Mouse (Mus musculus) heart, embryonic 12.5 days (tissue): ENCODE data around the gene Max. TPM values are rescaled to one million over a fixed set of nuclear protein-coding genes. Genes with fewer than 3 reads are reported as not detected.

ENCODE experiments used
- ATAC-seq: fragments of 200-750 bp; cut with Nextera tagmentation; 2 replicates; pipeline ENCODE4 v1.8.0; 2017; ENCODE audit warnings: moderate TSS enrichment, moderate library complexity; ENCODE audit not compliant: insufficient number of reproducible peaks, low FRiP score
- H3K27ac ChIP-seq: fragments of 300-500 bp; sonication (generic); 2 replicates; pipeline ENCODE4 v1.5.1; 2016; ENCODE audit warnings: mild to moderate bottlenecking, moderate library complexity; ENCODE audit not compliant: poor library complexity, severe bottlenecking
- H3K27me3 ChIP-seq: fragments of 300-500 bp; sonication (generic); replicated peaks from 2 replicates; pipeline ENCODE4 v1.6.1; 2016; ENCODE audit warnings: mild to moderate bottlenecking, moderate library complexity
- H3K36me3 ChIP-seq: fragments of 300-500 bp; sonication (generic); 2 replicates; pipeline ENCODE4 v1.6.1; 2016; ENCODE audit warnings: mild to moderate bottlenecking, moderate library complexity
- H3K4me1 ChIP-seq: fragments of 300-500 bp; sonication (generic); replicated peaks from 2 replicates; pipeline ENCODE4 v1.6.1; 2016; ENCODE audit warnings: mild to moderate bottlenecking
- H3K4me2 ChIP-seq: fragments of 300-500 bp; sonication (generic); 2 replicates; pipeline ENCODE4 v1.6.1; 2016; ENCODE audit warnings: mild to moderate bottlenecking, moderate library complexity
- H3K4me3 ChIP-seq: fragments of 300-500 bp; sonication (generic); 2 replicates; pipeline ENCODE4 v1.5.1; 2016; ENCODE audit warnings: mild to moderate bottlenecking
- H3K9ac ChIP-seq: fragments of 300-500 bp; sonication (generic); 2 replicates; pipeline ENCODE4 v1.6.1; 2016; ENCODE audit warnings: mild to moderate bottlenecking, moderate library complexity
- H3K9me3 ChIP-seq: fragments of 300-500 bp; sonication (generic); replicated peaks from 2 replicates; pipeline ENCODE4 v1.6.1; 2016; ENCODE audit warnings: mild to moderate bottlenecking, moderate library complexity
- WGBS: fragments of 180-500 bp; shearing (Covaris S2); methylation state at CpG from one replicate; pipeline ENCODE4 v1.1.7; 2016; 5-methylcytosine and 5-hydroxymethylcytosine counted together
- polyA plus RNA-seq: library from polyadenylated mRNA; unstranded; fragments of >200 nt; fragmentation: Nextera tagmentation; extraction: Ambion mirVana; gene quantifications from 2 replicates; pipeline ENCODE4 v1.2.1, GENCODE M21; 2016

Max gene
- polyA plus RNA-seq, 1 experiment from 2014 or later = 8.2 TPM

DNA sequence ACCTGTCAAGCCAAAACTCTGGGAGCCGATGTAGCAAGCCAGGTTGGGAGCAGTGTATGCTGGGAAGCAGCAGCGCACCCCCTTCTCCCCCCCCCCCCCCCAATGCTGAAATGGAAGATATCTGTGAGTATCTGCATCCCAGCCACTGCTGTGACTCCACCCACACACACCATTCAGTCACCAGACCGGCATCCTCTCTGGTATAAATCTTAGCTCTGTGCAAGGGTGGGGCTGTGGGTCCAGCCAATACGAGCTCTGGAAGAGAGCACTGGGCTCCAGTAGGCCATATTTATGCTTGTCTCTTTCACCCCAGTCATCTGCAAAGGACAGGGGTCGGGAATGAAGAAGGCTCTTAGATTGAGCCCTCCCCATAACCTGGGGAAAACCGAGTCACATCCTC, 41.6 kb downstream of the Max start:
- Histone ChIP-seq H3K4me3 (no peak overlapping the region), H3K27me3 (no peaks in the 10 kb centered on the region), H3K4me1 (no peaks in the 10 kb centered on the region), H3K36me3 (peaks cover 36% of the 10 kb centered on the region), H3K4me2 (no peak overlapping the region), H3K9me3 (no peaks in the 10 kb centered on the region), H3K27ac (no peak overlapping the region), H3K9ac (no peak overlapping the region)
- ATAC-seq = no peak
- 81% methylated on average over 6 of the region's 6 CpGs for WGBS

DNA sequence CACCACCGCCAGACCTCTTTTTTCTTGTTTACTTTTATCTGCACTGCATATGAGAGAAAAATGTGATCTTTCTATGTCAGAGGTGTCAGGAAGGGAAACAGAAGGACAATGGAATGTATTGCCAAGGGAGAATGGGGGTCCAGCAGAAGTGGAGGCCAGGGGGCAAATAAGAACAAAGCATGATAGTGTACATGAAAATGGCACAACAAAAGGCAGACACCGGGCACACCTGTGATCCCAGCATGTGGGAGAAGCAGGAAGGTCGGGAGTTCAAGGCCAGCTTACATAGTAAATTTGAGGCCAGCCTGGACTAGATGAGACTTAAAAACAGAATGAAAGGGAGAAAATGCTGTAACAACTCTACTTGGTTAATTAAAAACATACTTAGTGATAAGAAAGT, 43.1 kb downstream of the Max start:
- Histone ChIP-seq H3K4me2 (no peak overlapping the region), H3K27me3 (no peaks in the 10 kb centered on the region), H3K4me1 (no peaks in the 10 kb centered on the region), H3K9me3 (no peaks in the 10 kb centered on the region), H3K9ac (no peak overlapping the region), H3K27ac (no peak overlapping the region), H3K36me3 (peaks cover 43% of the 10 kb centered on the region), H3K4me3 (no peak overlapping the region)
- ATAC-seq = no peak
- WGBS = 72% methylated on average over 3 of the region's 3 CpGs

DNA sequence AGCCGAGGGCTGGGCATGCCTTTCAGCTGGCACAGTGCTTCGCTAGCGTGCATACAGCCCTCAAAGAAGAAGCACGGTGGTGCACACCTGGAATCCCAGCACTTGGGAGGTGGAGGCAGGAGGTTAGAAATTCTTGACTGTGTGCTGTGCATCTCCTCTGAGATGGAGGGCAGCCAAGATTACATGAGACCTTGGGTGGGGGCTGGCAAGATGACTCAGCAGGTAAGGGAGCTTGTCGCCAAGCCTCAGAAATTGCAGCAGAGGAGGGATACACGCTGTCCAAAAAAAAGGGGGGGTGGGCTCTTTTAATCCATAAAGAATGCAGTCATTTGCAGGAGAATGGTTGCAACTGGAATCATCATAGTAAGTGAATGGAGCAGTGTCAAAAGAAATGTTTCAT, 43.9 kb downstream of the Max start:
- Histone ChIP-seq H3K4me1 (no peaks in the 10 kb centered on the region), H3K4me3 (no peak overlapping the region), H3K27ac (no peak overlapping the region), H3K9me3 (no peaks in the 10 kb centered on the region), H3K4me2 (no peak overlapping the region), H3K27me3 (no peaks in the 10 kb centered on the region), H3K9ac (no peak overlapping the region), H3K36me3 (peaks cover 46% of the 10 kb centered on the region)
- WGBS = 89% methylated on average over 6 of the region's 6 CpGs
- no peak for ATAC-seq

DNA sequence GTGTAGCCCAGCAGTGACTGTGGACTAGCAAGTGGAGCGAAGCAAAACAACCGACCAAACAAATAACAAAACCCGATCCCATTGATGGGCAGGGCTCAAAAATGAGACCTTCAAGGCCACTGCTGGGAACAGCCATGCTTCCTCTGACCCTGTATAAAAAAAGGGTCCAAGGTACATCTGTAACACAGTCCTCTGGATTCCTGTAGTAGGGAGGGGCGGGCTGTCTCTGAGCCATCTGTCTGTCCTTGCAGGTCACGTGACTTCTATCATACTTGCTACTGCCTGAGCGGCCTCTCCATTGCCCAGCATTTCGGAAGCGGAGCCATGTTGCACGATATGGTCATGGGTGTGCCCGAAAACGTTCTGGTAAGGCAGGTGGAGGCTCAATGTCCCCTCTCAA, 45.8 kb downstream of the Max start:
- H3K9ac ChIP-seq = no peak overlapping the region
- 0 out of 2 replicates have a peak, but pooled peaks cover 4% of the 10 kb centered on the region for H3K4me1 ChIP-seq
- no peak overlapping the region for H3K4me3 ChIP-seq
- peaks cover 42% of the 10 kb centered on the region for H3K36me3 ChIP-seq
- ATAC-seq = no peak
- no peak overlapping the region for H3K27ac ChIP-seq
- H3K27me3 ChIP-seq = no peaks in the 10 kb centered on the region
- WGBS = 91% methylated on average over 11 of the region's 11 CpGs
- no peak overlapping the region for H3K4me2 ChIP-seq
- no peaks in the 10 kb centered on the region for H3K9me3 ChIP-seq

DNA sequence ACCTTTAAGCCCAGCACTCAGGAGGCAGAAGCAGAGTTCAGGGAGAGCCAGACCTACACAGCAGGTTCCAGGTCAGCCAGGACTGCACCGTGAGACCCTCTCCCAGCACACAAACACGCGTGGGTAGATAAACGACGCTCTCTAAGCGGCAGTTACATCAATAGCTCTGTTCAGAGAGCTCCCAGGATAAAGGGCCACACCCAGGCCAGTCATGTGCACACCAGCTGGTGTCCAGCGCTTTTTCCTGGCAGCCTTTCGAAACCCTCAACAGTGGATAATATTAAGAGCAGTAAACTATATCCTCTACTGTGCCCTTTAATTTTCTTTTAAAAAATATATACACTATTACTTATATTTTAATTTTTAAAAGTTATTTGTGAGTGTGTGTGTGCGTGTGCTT, 49.8 kb downstream of the Max start:
- Histone ChIP-seq H3K36me3 (peaks cover 39% of the 10 kb centered on the region), H3K9me3 (no peaks in the 10 kb centered on the region), H3K4me2 (no peak overlapping the region), H3K4me3 (no peak overlapping the region), H3K27ac (no peak overlapping the region), H3K27me3 (no peaks in the 10 kb centered on the region), H3K4me1 (peaks cover 11% of the 10 kb centered on the region; the same call in 1 of the 2 replicates), H3K9ac (no peak overlapping the region)
- no peak for ATAC-seq
- WGBS = 60% methylated on average over 9 of the region's 9 CpGs

DNA sequence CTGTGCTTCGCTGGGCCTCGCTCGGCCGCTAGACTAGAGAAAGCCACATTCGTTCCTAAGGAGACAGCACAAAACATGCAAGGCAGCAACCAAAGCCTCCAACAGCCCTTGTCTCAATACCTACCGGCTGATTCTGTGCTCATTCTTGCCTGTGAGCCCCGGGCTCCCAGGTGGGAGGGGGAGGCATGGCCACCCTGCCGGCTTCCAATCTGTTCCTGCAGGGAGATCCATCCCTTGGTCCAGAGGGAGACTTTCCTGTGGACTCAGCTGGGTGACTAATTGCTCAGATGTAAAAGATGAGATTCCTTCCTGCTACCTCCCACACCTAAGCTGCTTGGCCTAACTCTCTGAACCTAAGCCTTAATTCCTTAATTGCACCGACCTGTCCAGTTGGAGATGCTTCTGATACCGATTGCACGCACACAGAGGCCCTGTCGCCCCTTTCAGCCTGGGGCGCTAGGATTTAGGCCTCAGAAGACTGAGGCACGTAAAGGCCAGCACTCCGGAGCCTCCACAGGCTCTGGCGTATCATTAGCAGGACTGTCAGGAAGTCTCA, 50.8 kb downstream of the Max start:
- peaks cover 36% of the 10 kb centered on the region for H3K36me3 ChIP-seq

DNA sequence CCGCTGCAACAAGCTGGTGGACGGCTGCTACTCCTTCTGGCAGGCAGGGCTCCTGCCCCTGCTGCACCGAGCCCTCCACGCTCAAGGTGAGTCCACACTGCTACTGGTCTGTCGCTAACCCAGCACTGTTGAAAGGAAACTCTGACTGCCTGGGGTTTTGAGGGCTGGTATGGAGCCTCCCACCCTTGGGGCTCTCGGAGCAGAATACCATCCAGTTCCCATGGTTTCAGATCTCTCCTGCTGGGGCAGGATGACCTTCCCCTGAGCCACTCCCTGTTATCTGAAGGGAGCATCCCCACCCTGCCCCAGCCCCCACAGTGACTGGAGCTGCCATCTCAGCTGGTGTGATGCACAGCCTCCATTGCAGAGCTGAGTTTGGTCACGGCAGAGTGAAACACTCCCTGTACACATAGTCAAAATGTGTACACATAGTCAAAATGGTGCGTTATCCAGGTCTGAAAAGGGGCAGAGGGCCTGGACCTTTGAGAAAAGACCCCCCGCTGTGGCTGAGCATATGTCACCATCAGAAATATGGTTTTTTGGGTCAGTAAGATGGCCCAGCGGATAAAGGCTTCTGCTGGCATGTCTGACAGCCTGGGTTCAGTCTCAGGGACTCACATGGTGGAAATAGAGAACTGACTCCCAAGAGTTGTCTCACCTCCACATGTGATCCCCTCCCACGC, 51.6 kb downstream of the Max start:
- Histone ChIP-seq H3K27ac (no peak overlapping the region), H3K36me3 (peaks cover 36% of the 10 kb centered on the region), H3K4me1 (peaks cover 11% of the 10 kb centered on the region; the same call in 1 of the 2 replicates), H3K27me3 (no peaks in the 10 kb centered on the region), H3K4me3 (0 out of 2 replicates have a peak overlapping the region, but pooled peaks have one; percentile 3), H3K9me3 (no peaks in the 10 kb centered on the region), H3K9ac (0 out of 2 replicates have a peak overlapping the region, but pooled peaks have one; percentile 22), H3K4me2 (peak overlapping the region; percentile 29; the same call in 1 of the 2 replicates)
- peak; percentile 75 for ATAC-seq
- 60% methylated on average over 11 of the region's 11 CpGs for WGBS

More for the DNA sequence above, 50.8 kb downstream of the Max start:
- WGBS = 74% methylated on average over 16 of the region's 16 CpGs
- no peak for ATAC-seq
- no peak overlapping the region for H3K4me2 ChIP-seq
- H3K27ac ChIP-seq = no peak overlapping the region
- no peak overlapping the region for H3K9ac ChIP-seq
- H3K27me3 ChIP-seq = no peaks in the 10 kb centered on the region
- no peak overlapping the region for H3K4me3 ChIP-seq
- peaks cover 11% of the 10 kb centered on the region; the same call in 1 of the 2 replicates for H3K4me1 ChIP-seq
- H3K9me3 ChIP-seq = no peaks in the 10 kb centered on the region

DNA sequence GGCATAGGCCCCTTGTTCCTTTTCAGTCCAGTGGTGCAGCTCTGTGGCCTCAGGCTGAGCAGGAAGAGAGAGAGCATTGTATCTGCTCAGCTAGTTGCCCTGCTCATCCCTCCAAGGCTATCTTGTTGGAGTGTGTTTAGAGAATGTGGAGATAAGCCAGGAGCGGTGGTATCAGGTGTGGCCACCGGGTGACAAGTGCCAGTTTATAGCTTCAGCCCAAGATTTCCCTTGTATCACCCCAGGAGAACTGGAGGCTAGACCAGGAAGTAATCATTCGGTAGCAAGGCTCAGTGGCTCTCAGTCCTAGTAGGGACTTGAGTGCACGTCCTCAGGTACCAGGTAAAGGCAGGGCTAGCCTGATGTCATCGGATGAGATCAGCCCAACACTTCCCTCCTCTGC, 52.8 kb downstream of the Max start:
- H3K4me3 ChIP-seq = no peak overlapping the region
- no peak overlapping the region for H3K27ac ChIP-seq
- WGBS = 44% methylated on average over 5 of the region's 5 CpGs
- ATAC-seq = peak; percentile 72; the same call in 1 of the 2 replicates
- no peaks in the 10 kb centered on the region for H3K9me3 ChIP-seq
- H3K9ac ChIP-seq = no peak overlapping the region
- peaks cover 11% of the 10 kb centered on the region; the same call in 1 of the 2 replicates for H3K4me1 ChIP-seq
- H3K27me3 ChIP-seq = no peaks in the 10 kb centered on the region
- 0 out of 2 replicates have a peak overlapping the region, but pooled peaks have one; percentile 3 for H3K4me2 ChIP-seq
- peaks cover 29% of the 10 kb centered on the region for H3K36me3 ChIP-seq

DNA sequence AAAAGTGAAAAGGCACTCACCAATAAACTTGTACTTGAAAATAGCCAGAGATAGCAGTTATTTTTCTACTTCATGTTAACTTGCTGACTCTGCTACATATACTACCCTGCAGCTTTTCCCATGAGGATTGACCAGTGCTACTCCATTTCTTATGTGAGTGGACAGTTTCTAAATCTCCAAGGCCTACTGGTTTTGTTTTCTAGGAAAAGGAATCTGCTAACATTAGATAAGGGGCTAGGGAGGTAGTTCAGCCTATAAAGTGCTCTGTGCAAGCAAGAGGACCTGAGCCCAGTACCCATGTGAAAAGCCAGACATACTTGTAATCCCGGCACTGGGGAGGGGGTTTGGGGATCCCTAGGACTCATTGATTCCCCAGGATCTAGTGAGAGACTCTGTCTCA, 55.7 kb downstream of the Max start:
- Histone ChIP-seq H3K9me3 (no peaks in the 10 kb centered on the region), H3K27me3 (no peaks in the 10 kb centered on the region), H3K4me2 (no peak overlapping the region), H3K4me1 (peaks cover 8% of the 10 kb centered on the region; the same call in 1 of the 2 replicates), H3K27ac (no peak overlapping the region), H3K4me3 (no peak overlapping the region), H3K9ac (no peak overlapping the region), H3K36me3 (peaks cover 25% of the 10 kb centered on the region)
- WGBS = 75% methylated on average over 1 of the region's 1 CpGs
- ATAC-seq = no peak

DNA sequence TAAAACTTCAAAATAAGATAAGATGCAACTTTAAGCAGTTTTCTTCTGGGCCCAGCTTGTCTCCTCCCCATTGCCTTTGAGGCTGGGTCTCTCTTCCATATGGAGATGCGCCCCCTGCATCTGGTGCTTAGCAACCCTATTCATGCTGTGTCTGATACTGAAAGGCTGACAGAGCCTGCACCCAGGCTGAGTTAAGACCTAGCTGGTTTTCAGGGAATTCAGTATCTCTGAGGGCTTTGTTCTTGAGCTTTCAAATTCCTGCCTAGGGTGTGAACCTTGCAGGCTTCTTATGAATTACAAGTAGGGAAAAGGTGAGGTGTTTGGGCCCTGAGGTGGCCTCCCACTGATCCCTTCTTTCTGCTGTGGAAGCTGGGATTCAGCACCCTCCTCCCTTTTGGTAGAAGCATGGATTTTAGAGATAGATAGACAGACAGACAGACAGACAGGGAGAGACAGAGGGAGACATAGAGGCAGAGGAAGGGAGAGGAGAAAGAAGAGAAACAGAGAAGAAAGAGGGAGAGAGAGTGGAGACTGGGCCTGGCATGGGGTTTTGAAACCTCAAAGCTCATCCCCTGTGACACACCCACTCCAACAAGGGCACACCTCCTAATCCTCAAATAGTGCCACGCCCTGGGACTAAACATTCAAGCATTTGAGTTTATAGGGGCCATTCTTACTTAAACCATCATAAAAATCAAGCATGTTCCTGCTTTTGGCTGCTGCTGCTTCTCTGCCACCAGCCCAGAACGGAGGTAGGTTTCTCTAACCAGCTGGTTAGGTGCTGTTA, 60.3 kb downstream of the Max start:
- 87% methylated on average over 3 of the region's 3 CpGs for WGBS
- no peak overlapping the region for H3K4me3 ChIP-seq
- H3K4me1 ChIP-seq = no peaks in the 10 kb centered on the region
- no peak overlapping the region for H3K4me2 ChIP-seq
- peaks cover 23% of the 10 kb centered on the region for H3K36me3 ChIP-seq
- H3K27ac ChIP-seq = no peak overlapping the region
- H3K9me3 ChIP-seq = no peaks in the 10 kb centered on the region
- no peaks in the 10 kb centered on the region for H3K27me3 ChIP-seq
- no peak overlapping the region for H3K9ac ChIP-seq
- no peak for ATAC-seq

DNA sequence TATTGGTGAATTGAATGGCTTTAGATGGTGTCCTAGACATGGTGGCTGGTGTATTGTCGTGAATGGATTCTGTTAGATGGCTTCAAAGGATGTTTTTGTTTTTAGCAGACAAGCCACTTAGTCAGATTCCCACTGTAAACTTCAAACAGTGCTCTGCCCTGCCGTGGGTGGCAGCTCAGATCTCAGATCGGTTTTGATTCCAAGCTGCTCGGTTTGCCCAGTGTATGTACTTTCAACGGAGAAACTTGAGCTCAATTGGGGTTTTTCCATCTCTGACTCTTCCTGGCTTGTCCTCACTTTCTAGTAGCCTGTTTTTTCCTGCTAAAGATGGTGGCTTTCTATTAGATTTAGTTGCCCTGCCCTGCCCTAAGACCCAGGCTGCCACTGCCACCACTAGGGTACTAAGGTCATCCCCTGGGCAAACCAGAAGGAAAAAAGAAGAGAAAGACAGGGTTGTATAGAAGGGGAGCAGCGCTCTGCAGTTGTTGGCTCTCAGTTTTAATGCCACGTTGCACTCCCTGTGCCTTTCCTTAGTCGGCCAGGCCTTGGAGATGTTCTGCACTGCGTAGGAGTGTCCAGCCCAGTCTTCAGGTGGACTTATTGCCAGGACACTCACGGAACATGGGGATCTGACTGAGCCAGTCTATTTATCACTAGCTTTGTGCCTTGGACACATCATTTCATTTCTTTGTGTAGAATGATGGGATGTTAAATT, 62.6 kb downstream of the Max start:
- no peak overlapping the region for H3K4me2 ChIP-seq
- no peak for ATAC-seq

More for the DNA sequence above, 62.6 kb downstream of the Max start:
- Histone ChIP-seq H3K9ac (no peak overlapping the region), H3K4me3 (no peak overlapping the region), H3K4me1 (peaks cover 21% of the 10 kb centered on the region), H3K27ac (no peak overlapping the region), H3K36me3 (peaks cover 22% of the 10 kb centered on the region), H3K9me3 (no peaks in the 10 kb centered on the region), H3K27me3 (no peaks in the 10 kb centered on the region)
- WGBS = 88% methylated on average over 10 of the region's 10 CpGs
